Mouse (Mus musculus): ENCODE measurements at regions not wholly inside any gene's neighbourhood (a gene's known extent, or its start where the extent isn't known, plus 50 kb on each side); places are given as distances from the start of the nearest gene placed in this dataset.

- TF ChIP-seq CTCF (IDR thresholded peaks at IDR 0.05; ENCODE audit: borderline replicate concordance, extremely low read depth, insufficient read depth, insufficient read length) (no peak), POLR2A (IDR thresholded peaks at IDR 0.05; ENCODE audit: borderline replicate concordance, extremely low read depth, insufficient read depth, insufficient read length, poor library complexity, severe bottlenecking) (no peak)
These were observed 64.5 kb upstream of the Jmy start for GRCm38 (mm10) chr13:93564091-93564490.
